Mouse (Mus musculus) intestine, embryonic 15.5 days (tissue): Measurements from ENCODE around the gene Usp44. TPM values are rescaled to one million over a fixed set of nuclear protein-coding genes. Genes with fewer than 3 reads are reported as not detected.
"Not testable (repeated sequence)": the region's sequence is repeated elsewhere in the genome, so short reads cannot be mapped to it uniquely, and the experiment has no call there.

Source experiments
- ATAC-seq: fragments of 200-750 bp; cut with Nextera tagmentation; 2 replicates; pipeline ENCODE4 v1.8.0; 2017; ENCODE audit warnings: moderate TSS enrichment, moderate library complexity
- H3K27ac ChIP-seq: fragments of 300-500 bp; sonication (generic); 2 replicates; pipeline ENCODE4 v1.5.1; 2015; ENCODE audit warnings: mild to moderate bottlenecking, inconsistent platforms
- H3K27me3 ChIP-seq: fragments of 300-500 bp; sonication (generic); replicated peaks from 2 replicates; pipeline ENCODE4 v1.6.1; 2015; ENCODE audit warnings: inconsistent platforms
- H3K36me3 ChIP-seq: fragments of 300-500 bp; sonication (generic); 2 replicates; pipeline ENCODE4 v1.6.1; 2015; ENCODE audit warnings: inconsistent platforms
- H3K4me1 ChIP-seq: fragments of 300-500 bp; sonication (generic); replicated peaks from 2 replicates; pipeline ENCODE4 v1.6.1; 2015; ENCODE audit warnings: inconsistent platforms
- H3K4me2 ChIP-seq: fragments of 300-500 bp; sonication (generic); replicated peaks from 2 replicates; pipeline ENCODE4 v1.6.1; 2015; ENCODE audit warnings: mild to moderate bottlenecking, inconsistent platforms
- H3K4me3 ChIP-seq: fragments of 300-500 bp; sonication (generic); replicated peaks from 2 replicates; pipeline ENCODE4 v1.5.1; 2015; ENCODE audit warnings: inconsistent platforms
- H3K9ac ChIP-seq: fragments of 300-500 bp; sonication (generic); 2 replicates; pipeline ENCODE4 v1.6.1; 2015; ENCODE audit warnings: inconsistent platforms
- H3K9me3 ChIP-seq: fragments of 300-500 bp; sonication (generic); 2 replicates; pipeline ENCODE4 v1.6.1; 2016; ENCODE audit warnings: inconsistent platforms
- WGBS: fragments of 180-500 bp; shearing (Covaris S2); methylation state at CpG from one replicate; pipeline ENCODE4 v1.1.7; 2015; 5-methylcytosine and 5-hydroxymethylcytosine counted together
- polyA plus RNA-seq: library from polyadenylated mRNA; unstranded; fragments of >200 nt; fragmentation: Nextera tagmentation; extraction: Ambion mirVana; gene quantifications from 2 replicates; pipeline ENCODE4 v1.2.1, GENCODE M21; 2015

The Usp44 gene
- polyA plus RNA-seq, result 0.38 and 0.43 TPM in 2 replicates

- no peak for ATAC-seq
- WGBS, result 11% methylated on average over 22 of the region's 22 CpGs
- no peak within 1 kb of the TSS for H3K27ac ChIP-seq
- peak within 1 kb of the TSS; percentile 15 for H3K4me2 ChIP-seq
- peaks cover 50% of the 10 kb centered on the region for H3K27me3 ChIP-seq
- H3K9ac ChIP-seq, result no peak within 1 kb of the TSS
- H3K36me3 ChIP-seq, result no peaks in the 10 kb centered on the region
- H3K4me3 ChIP-seq, result 0 out of 2 replicates have a peak within 1 kb of the TSS, but pooled peaks have one; percentile 0
- peaks cover 10% of the 10 kb centered on the region for H3K4me1 ChIP-seq
- H3K9me3 ChIP-seq, result no peaks in the 10 kb centered on the region
Observed at GRCm38 (mm10) chr10:93830931-93831729, at the start of gene Usp44. Usp44 (plus strand) TSS chr10:93831555.

GRCm38 (mm10) chr10:93783216-93784013 lies 47.9 kb upstream of the Usp44 start:
- 76% methylated on average over 15 of the region's 15 CpGs for WGBS
- H3K27me3 ChIP-seq, result no peaks in the 10 kb centered on the region
- no peak overlapping the region for H3K27ac ChIP-seq
- no peak overlapping the region for H3K4me2 ChIP-seq
- no peaks in the 10 kb centered on the region for H3K4me1 ChIP-seq
- no peak for ATAC-seq
- H3K9me3 ChIP-seq, result no peaks in the 10 kb centered on the region
- no peaks in the 10 kb centered on the region for H3K36me3 ChIP-seq
- H3K9ac ChIP-seq, result no peak overlapping the region
- no peak overlapping the region for H3K4me3 ChIP-seq

DNA sequence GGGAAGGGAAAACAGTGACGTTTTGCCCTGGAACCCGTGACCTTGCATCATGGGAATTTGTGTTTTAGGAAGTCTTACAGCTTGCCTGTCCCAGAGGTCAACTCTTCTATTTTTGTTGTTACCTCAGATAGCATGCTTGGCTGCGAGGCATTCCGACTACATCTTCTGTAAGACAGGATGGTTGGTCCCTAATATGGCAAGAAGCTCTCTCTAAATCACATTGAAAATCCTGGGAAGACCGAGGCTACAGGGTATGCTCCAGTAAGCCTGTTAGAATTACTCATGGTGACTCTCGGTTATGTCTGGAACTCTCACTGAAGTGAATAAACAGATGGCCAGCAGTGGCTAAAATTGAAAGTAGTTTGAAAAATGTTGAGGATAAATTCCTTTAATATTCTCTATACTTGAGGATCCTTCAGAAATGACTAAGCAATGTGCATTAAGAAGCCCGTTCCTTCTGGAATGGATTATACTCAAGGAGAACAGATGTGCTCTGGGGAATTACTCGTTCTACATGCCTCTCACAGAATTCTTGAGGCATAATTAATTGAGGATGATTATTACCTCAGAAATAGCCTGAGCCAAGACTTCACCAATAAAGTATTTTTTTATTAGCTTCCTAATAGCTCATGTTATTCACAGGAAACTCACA lies 31.5 kb upstream of the Usp44 start:
- Histone ChIP-seq H3K4me1 (no peaks in the 10 kb centered on the region), H3K9ac (no peak overlapping the region), H3K9me3 (no peaks in the 10 kb centered on the region), H3K27ac (no peak overlapping the region), H3K27me3 (no peaks in the 10 kb centered on the region), H3K36me3 (no peaks in the 10 kb centered on the region), H3K4me3 (no peak overlapping the region), H3K4me2 (no peak overlapping the region)
- WGBS, result 66% methylated on average over 8 of the region's 8 CpGs
- no peak for ATAC-seq

DNA sequence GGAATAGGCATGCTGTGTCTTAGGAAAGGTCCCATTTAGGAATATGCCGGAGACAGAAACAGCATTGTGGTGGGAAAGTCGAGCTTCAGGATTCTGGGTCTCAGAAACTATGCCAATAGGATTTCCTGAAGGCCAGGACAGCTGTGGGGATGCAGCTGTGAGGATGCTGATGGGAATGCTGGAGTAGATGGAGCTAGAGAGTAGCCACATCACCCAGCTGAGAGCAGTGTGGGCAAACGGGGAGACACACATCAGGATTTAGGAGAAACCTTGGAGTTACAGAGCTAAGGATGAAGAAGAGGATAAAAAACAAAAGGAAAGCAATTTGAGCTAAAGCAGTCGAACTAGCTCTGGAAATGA lies 31.0 kb upstream of the Usp44 start:
- Histone ChIP-seq H3K4me3 (no peak overlapping the region), H3K4me1 (no peaks in the 10 kb centered on the region), H3K27me3 (no peaks in the 10 kb centered on the region), H3K36me3 (no peaks in the 10 kb centered on the region), H3K9ac (no peak overlapping the region), H3K9me3 (no peaks in the 10 kb centered on the region), H3K27ac (no peak overlapping the region), H3K4me2 (no peak overlapping the region)
- WGBS, result 68% methylated on average over 4 of the region's 4 CpGs
- ATAC-seq, result no peak

DNA sequence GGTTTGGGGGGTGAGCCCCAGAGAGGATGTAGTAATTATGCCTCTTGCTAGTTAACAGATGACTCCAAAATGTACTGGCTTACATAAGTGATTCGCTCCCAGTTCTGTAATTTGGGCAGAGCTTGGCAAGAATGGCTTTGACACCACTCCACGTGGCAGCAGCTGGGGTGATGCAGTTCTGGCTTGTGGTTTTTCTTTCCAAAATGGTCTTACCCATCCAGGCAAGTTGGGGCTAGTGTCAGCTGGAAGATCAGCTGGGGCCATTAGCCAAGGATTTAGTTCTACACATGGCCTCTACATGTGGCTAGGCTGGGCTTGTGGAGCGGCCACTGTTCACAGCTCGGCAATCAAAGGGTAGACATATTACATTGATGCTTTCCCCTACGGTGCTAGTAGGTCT lies 30.5 kb upstream of the Usp44 start:
- Histone ChIP-seq H3K27ac (no peak overlapping the region), H3K9ac (no peak overlapping the region), H3K4me1 (no peaks in the 10 kb centered on the region), H3K4me3 (no peak overlapping the region), H3K27me3 (no peaks in the 10 kb centered on the region), H3K36me3 (no peaks in the 10 kb centered on the region), H3K4me2 (no peak overlapping the region), H3K9me3 (no peaks in the 10 kb centered on the region)
- WGBS, result 87% methylated on average over 5 of the region's 5 CpGs
- no peak for ATAC-seq

DNA sequence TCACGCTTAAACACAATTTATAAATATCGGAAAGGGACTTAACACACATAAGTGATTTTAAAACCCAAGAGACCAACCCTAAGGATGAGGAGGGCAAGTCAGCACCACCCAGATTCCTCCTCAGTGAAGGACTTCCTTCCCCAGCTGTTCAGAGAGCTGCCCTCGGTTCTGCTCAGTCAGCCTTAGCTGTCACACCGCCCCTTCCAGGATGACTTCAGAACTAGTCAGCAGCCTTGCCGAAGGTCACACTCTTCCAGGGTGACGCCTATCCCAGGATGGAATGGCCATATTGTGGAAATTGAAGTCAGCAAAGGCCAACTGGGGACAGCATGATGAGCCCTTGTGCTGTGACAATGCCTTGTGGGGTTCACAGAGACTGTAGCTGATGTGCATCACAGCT lies 28.2 kb upstream of the Usp44 start:
- ATAC-seq, result no peak
- 70% methylated on average over 6 of the region's 6 CpGs for WGBS

DNA sequence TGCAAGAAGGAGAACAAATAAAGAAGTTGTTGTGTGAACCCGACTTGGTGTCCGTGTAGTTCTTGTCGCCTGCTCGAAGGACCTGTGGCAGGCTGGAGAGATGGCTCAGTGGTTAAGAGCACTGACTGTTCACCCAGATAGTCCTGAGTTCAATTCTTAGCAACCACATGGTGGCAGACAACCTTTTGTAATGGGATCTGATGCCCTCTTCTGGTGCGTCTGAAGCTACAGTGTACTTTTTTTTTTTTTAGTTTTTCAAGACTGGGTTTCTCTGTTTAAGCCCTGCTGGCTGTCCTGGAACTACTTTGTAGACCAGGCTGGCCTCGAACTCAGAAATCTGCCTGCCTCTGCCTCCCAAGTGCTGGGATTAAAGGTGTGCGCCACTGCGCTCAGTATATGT lies 21.9 kb upstream of the Usp44 start:
- not testable (repeated sequence) for ATAC-seq, H3K27ac ChIP-seq, H3K4me2 ChIP-seq, H3K4me1 ChIP-seq, H3K9ac ChIP-seq, H3K27me3 ChIP-seq, H3K36me3 ChIP-seq, H3K9me3 ChIP-seq, H3K4me3 ChIP-seq
- WGBS, result 93% methylated on average over 8 of the region's 8 CpGs

More for the DNA sequence above, 28.2 kb upstream of the Usp44 start:
- Histone ChIP-seq H3K4me3 (no peak overlapping the region), H3K9ac (no peak overlapping the region), H3K4me2 (no peak overlapping the region), H3K27ac (no peak overlapping the region), H3K36me3 (no peaks in the 10 kb centered on the region), H3K27me3 (no peaks in the 10 kb centered on the region), H3K9me3 (no peaks in the 10 kb centered on the region), H3K4me1 (no peaks in the 10 kb centered on the region)

DNA sequence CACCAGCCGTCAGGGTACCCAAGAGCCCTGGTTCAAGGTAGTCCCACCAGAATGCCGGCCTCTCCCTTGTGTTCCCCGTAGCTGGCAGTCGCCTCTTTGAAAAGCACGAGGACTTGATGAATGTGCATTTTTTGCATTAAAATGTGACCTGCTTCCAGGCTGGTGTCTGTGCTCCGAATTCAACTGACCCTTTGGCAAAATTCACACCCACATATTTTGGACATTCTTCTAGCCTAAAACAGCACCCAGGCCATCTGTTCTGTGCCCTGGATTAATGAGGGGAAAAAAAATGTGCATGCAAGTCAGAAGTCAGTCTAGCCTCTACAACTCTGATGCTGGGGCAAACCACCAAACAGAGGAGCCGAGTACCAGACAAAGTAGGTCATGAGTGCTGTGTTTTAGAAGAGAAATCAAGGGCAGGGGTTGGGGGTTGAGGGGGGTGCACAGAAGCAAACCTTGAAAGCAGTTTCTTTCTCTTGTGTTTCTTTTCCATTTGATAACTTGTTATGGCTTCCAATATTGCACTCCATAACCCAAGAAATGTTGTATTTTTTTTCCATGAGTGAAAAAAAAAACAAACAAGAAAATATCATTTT lies 20.7 kb upstream of the Usp44 start:
- Histone ChIP-seq H3K36me3 (no peaks in the 10 kb centered on the region), H3K27ac (no peak overlapping the region), H3K27me3 (no peaks in the 10 kb centered on the region), H3K4me3 (no peak overlapping the region), H3K4me1 (no peaks in the 10 kb centered on the region), H3K9ac (no peak overlapping the region), H3K4me2 (no peak overlapping the region), H3K9me3 (no peaks in the 10 kb centered on the region)
- no peak for ATAC-seq
- WGBS, result 51% methylated on average over 7 of the region's 7 CpGs

DNA sequence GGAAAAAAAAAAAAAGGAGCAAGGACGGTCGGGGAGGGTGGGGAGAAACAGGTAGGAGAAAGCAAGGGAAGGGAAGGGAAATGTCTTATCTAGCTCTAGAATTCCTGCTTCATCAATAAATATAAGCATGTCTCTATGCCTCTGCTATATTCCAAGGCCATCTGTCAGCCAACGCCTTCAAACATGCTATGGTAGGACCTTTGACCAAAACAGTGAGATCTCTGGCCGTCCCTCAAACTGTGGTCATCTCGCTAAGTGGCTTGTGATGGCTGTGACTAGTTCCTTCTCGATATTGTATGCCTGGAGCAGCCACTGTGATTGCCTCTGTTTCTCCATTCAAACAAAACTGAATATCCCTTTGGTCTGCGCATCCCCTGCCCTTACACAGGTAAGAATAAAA lies 19.3 kb upstream of the Usp44 start:
- WGBS, result 83% methylated on average over 7 of the region's 7 CpGs
- H3K4me1 ChIP-seq, result no peaks in the 10 kb centered on the region
- H3K4me3 ChIP-seq, result no peak overlapping the region
- no peak for ATAC-seq
- H3K9ac ChIP-seq, result no peak overlapping the region
- no peaks in the 10 kb centered on the region for H3K9me3 ChIP-seq
- no peak overlapping the region for H3K4me2 ChIP-seq
- H3K36me3 ChIP-seq, result no peaks in the 10 kb centered on the region
- no peak overlapping the region for H3K27ac ChIP-seq
- no peaks in the 10 kb centered on the region for H3K27me3 ChIP-seq

GRCm38 (mm10) chr10:93812774-93813415 lies 18.5 kb upstream of the Usp44 start:
- H3K27me3 ChIP-seq, result no peaks in the 10 kb centered on the region
- H3K4me3 ChIP-seq, result no peak overlapping the region
- ATAC-seq, result no peak
- no peak overlapping the region for H3K27ac ChIP-seq
- 19% methylated on average over 10 of the region's 10 CpGs for WGBS
- H3K9ac ChIP-seq, result no peak overlapping the region
- H3K4me1 ChIP-seq, result no peaks in the 10 kb centered on the region
- H3K4me2 ChIP-seq, result peak overlapping the region; percentile 22; the same call in 1 of the 2 replicates
- no peaks in the 10 kb centered on the region for H3K36me3 ChIP-seq
- no peaks in the 10 kb centered on the region for H3K9me3 ChIP-seq

DNA sequence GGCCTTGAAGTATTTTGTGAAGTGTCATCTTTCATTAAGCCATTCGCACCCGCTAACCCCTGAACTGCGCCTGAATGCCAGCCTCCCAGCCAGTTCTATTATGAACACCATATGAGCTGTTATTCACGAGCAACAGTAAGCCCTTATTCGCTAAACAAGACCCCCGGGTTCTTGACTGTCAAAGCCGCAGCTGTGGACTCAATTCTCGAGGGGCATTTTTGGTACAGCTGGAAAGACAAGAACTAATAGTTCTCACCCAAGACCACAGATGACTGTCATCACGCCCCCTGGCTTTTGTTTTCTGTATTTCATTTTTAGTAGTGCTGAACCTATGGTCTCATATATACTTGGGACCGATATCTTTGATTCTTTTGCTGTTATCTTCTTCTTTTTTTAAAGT lies 17.6 kb upstream of the Usp44 start:
- no peaks in the 10 kb centered on the region for H3K9me3 ChIP-seq
- WGBS, result 82% methylated on average over 10 of the region's 10 CpGs
- no peak overlapping the region for H3K9ac ChIP-seq
- ATAC-seq, result no peak
- H3K4me3 ChIP-seq, result no peak overlapping the region
- no peaks in the 10 kb centered on the region for H3K36me3 ChIP-seq
- H3K4me2 ChIP-seq, result no peak overlapping the region
- H3K27ac ChIP-seq, result no peak overlapping the region
- H3K4me1 ChIP-seq, result no peaks in the 10 kb centered on the region
- H3K27me3 ChIP-seq, result no peaks in the 10 kb centered on the region

- Histone ChIP-seq H3K9ac (no peak overlapping the region), H3K4me3 (no peak overlapping the region), H3K36me3 (no peaks in the 10 kb centered on the region), H3K4me2 (no peak overlapping the region), H3K9me3 (no peaks in the 10 kb centered on the region), H3K27me3 (no peaks in the 10 kb centered on the region), H3K4me1 (no peaks in the 10 kb centered on the region), H3K27ac (no peak overlapping the region)
- 35% methylated on average over 7 of the region's 7 CpGs for WGBS
- no peak for ATAC-seq
Observed at GRCm38 (mm10) chr10:93818661-93819060, 12.7 kb upstream of the Usp44 start.
